Mouse (Mus musculus): Measurements from ENCODE around the gene Nxn. TPM values are rescaled to one million over a fixed set of nuclear protein-coding genes. Genes with fewer than 3 reads are reported as not detected.

Nxn gene
- polyA plus RNA-seq, 1 experiment from 2014 or later: 23.2 TPM

- no peak overlapping the region for H3K9ac ChIP-seq
- peaks cover 11% of the 10 kb centered on the region for H3K4me1 ChIP-seq
- WGBS: 75% methylated on average over 10 of the region's 10 CpGs
- H3K4me2 ChIP-seq: no peak overlapping the region
- H3K4me3 ChIP-seq: no peak overlapping the region
- ATAC-seq (ENCODE audit: extremely low read depth, insufficient number of reproducible peaks, low FRiP score, low TSS enrichment): no peak
- H3K36me3 ChIP-seq: peaks cover 47% of the 10 kb centered on the region
- H3K9me3 ChIP-seq: no peaks in the 10 kb centered on the region
- H3K27me3 ChIP-seq (replicated peaks): no peaks in the 10 kb centered on the region
- no peak overlapping the region for H3K27ac ChIP-seq (replicated peaks)
Measured at GRCm38 (mm10) chr11:76260208-76261050, 138.5 kb downstream of the Nxn start.

GRCm38 (mm10) chr11:76258511-76258910 is 140.4 kb downstream of the Nxn start:
- Histone ChIP-seq H3K9ac (no peak overlapping the region), H3K27ac (replicated peaks) (no peak overlapping the region), H3K36me3 (peaks cover 47% of the 10 kb centered on the region), H3K4me1 (peaks cover 11% of the 10 kb centered on the region), H3K4me2 (no peak overlapping the region), H3K4me3 (no peak overlapping the region), H3K9me3 (no peaks in the 10 kb centered on the region), H3K27me3 (replicated peaks) (no peaks in the 10 kb centered on the region)
- 78% methylated on average over 6 of the region's 6 CpGs for WGBS
- no peak for ATAC-seq (ENCODE audit: extremely low read depth, insufficient number of reproducible peaks, low FRiP score, low TSS enrichment)

- 67% methylated on average over 4 of the region's 4 CpGs for WGBS
Measured at GRCm38 (mm10) chr11:76257386-76257785, 141.6 kb downstream of the Nxn start.

GRCm38 (mm10) chr11:76256129-76256528 is 142.8 kb downstream of the Nxn start:
- peaks cover 43% of the 10 kb centered on the region for H3K36me3 ChIP-seq
- whole genome bisulfite sequencing: 41% methylated on average over 5 of the region's 5 CpGs
- H3K4me1 ChIP-seq: peaks cover 4% of the 10 kb centered on the region; the same call in 1 of the 2 replicates
- no peaks in the 10 kb centered on the region for H3K9me3 ChIP-seq
- H3K9ac ChIP-seq: no peak overlapping the region
- no peak overlapping the region for H3K4me2 ChIP-seq
- no peak overlapping the region for H3K4me3 ChIP-seq
- H3K27me3 ChIP-seq (replicated peaks): no peaks in the 10 kb centered on the region
- no peak overlapping the region for H3K27ac ChIP-seq (replicated peaks)
- no peak for ATAC-seq (ENCODE audit: extremely low read depth, insufficient number of reproducible peaks, low FRiP score, low TSS enrichment)

More at GRCm38 (mm10) chr11:76257386-76257785, 141.6 kb downstream of the Nxn start:
- Histone ChIP-seq H3K27ac (replicated peaks) (no peak overlapping the region), H3K4me3 (no peak overlapping the region), H3K9me3 (no peaks in the 10 kb centered on the region), H3K4me1 (peaks cover 4% of the 10 kb centered on the region; the same call in 1 of the 2 replicates), H3K27me3 (replicated peaks) (no peaks in the 10 kb centered on the region), H3K36me3 (peaks cover 47% of the 10 kb centered on the region), H3K9ac (no peak overlapping the region), H3K4me2 (no peak overlapping the region)
- no peak for ATAC-seq (ENCODE audit: extremely low read depth, insufficient number of reproducible peaks, low FRiP score, low TSS enrichment)

GRCm38 (mm10) chr11:76255431-76256001 is 143.4 kb downstream of the Nxn start:
- Histone ChIP-seq H3K4me2 (no peak overlapping the region), H3K4me1 (peaks cover under 1% of the 10 kb centered on the region; the same call in 1 of the 2 replicates), H3K4me3 (no peak overlapping the region), H3K36me3 (peaks cover 43% of the 10 kb centered on the region), H3K9me3 (no peaks in the 10 kb centered on the region), H3K27me3 (replicated peaks) (no peaks in the 10 kb centered on the region), H3K27ac (replicated peaks) (no peak overlapping the region), H3K9ac (no peak overlapping the region)
- ATAC-seq (ENCODE audit: extremely low read depth, insufficient number of reproducible peaks, low FRiP score, low TSS enrichment): no peak
- 65% methylated on average over 4 of the region's 4 CpGs for WGBS

GRCm38 (mm10) chr11:76253918-76254264 is 145.0 kb downstream of the Nxn start:
- ATAC-seq (ENCODE audit: extremely low read depth, insufficient number of reproducible peaks, low FRiP score, low TSS enrichment): no peak

GRCm38 (mm10) chr11:76253145-76253917 is 145.6 kb downstream of the Nxn start:
- WGBS: 38% methylated on average over 5 of the region's 5 CpGs
- no peak overlapping the region for H3K27ac ChIP-seq (replicated peaks)
- no peaks in the 10 kb centered on the region for H3K27me3 ChIP-seq (replicated peaks)
- H3K9me3 ChIP-seq: no peaks in the 10 kb centered on the region
- H3K4me2 ChIP-seq: no peak overlapping the region
- H3K9ac ChIP-seq: no peak overlapping the region
- H3K4me1 ChIP-seq: no peaks in the 10 kb centered on the region; the same call in 1 of the 2 replicates
- no peak overlapping the region for H3K4me3 ChIP-seq
- H3K36me3 ChIP-seq: peaks cover 51% of the 10 kb centered on the region
- ATAC-seq (ENCODE audit: extremely low read depth, insufficient number of reproducible peaks, low FRiP score, low TSS enrichment): no peak

More at GRCm38 (mm10) chr11:76253918-76254264, 145.0 kb downstream of the Nxn start:
- Histone ChIP-seq H3K4me2 (no peak overlapping the region), H3K27me3 (replicated peaks) (no peaks in the 10 kb centered on the region), H3K4me1 (no peaks in the 10 kb centered on the region; the same call in 1 of the 2 replicates), H3K27ac (replicated peaks) (no peak overlapping the region), H3K9ac (no peak overlapping the region), H3K4me3 (no peak overlapping the region), H3K9me3 (no peaks in the 10 kb centered on the region), H3K36me3 (peaks cover 49% of the 10 kb centered on the region)
- 77% methylated on average over 4 of the region's 4 CpGs for WGBS

- Histone ChIP-seq H3K36me3 (peaks cover 49% of the 10 kb centered on the region), H3K27me3 (replicated peaks) (no peaks in the 10 kb centered on the region), H3K27ac (replicated peaks) (no peak overlapping the region), H3K9ac (no peak overlapping the region), H3K4me2 (no peak overlapping the region), H3K9me3 (no peaks in the 10 kb centered on the region), H3K4me1 (no peaks in the 10 kb centered on the region; the same call in 1 of the 2 replicates), H3K4me3 (no peak overlapping the region)
- ATAC-seq (ENCODE audit: extremely low read depth, insufficient number of reproducible peaks, low FRiP score, low TSS enrichment): no peak
- WGBS: 56% methylated on average over 3 of the region's 3 CpGs
Measured at GRCm38 (mm10) chr11:76252036-76252435, 146.9 kb downstream of the Nxn start.

- H3K36me3 ChIP-seq: peaks cover 51% of the 10 kb centered on the region
- H3K4me1 ChIP-seq: peaks cover 20% of the 10 kb centered on the region
- WGBS: 40% methylated on average over 2 of the region's 2 CpGs
- no peaks in the 10 kb centered on the region for H3K27me3 ChIP-seq (replicated peaks)
- no peak overlapping the region for H3K4me3 ChIP-seq
- H3K9me3 ChIP-seq: no peaks in the 10 kb centered on the region
- H3K9ac ChIP-seq: no peak overlapping the region
- no peak overlapping the region for H3K4me2 ChIP-seq
- ATAC-seq (ENCODE audit: extremely low read depth, insufficient number of reproducible peaks, low FRiP score, low TSS enrichment): no peak
- no peak overlapping the region for H3K27ac ChIP-seq (replicated peaks)
Measured at GRCm38 (mm10) chr11:76247239-76247638, 151.7 kb downstream of the Nxn start.

GRCm38 (mm10) chr11:76246439-76246838 is 152.5 kb downstream of the Nxn start:
- Histone ChIP-seq H3K27me3 (replicated peaks) (no peaks in the 10 kb centered on the region), H3K9me3 (no peaks in the 10 kb centered on the region), H3K27ac (replicated peaks) (no peak overlapping the region), H3K36me3 (peaks cover 50% of the 10 kb centered on the region), H3K4me2 (no peak overlapping the region), H3K9ac (no peak overlapping the region), H3K4me1 (peaks cover 28% of the 10 kb centered on the region), H3K4me3 (no peak overlapping the region)
- ATAC-seq (ENCODE audit: extremely low read depth, insufficient number of reproducible peaks, low FRiP score, low TSS enrichment): no peak

GRCm38 (mm10) chr11:76243811-76244546 is 155.0 kb downstream of the Nxn start:
- Histone ChIP-seq H3K4me3 (peak overlapping the region; percentile 89), H3K9ac (peak overlapping the region; percentile 94), H3K9me3 (no peaks in the 10 kb centered on the region), H3K27me3 (replicated peaks) (no peaks in the 10 kb centered on the region), H3K36me3 (peaks cover 42% of the 10 kb centered on the region), H3K27ac (replicated peaks) (peak overlapping the region; percentile 55; the same call in 1 of the 2 replicates), H3K4me2 (peak overlapping the region; percentile 95), H3K4me1 (peaks cover 29% of the 10 kb centered on the region)
- WGBS: 2% methylated on average over 34 of the region's 34 CpGs
- no peak for ATAC-seq (ENCODE audit: extremely low read depth, insufficient number of reproducible peaks, low FRiP score, low TSS enrichment)

Measured in heart, embryonic 13.5 days (tissue).